Mouse (Mus musculus) adrenal gland, postnatal 25 days (tissue): ENCODE data around the gene Olfr1309. TPM values are rescaled to one million over a fixed set of nuclear protein-coding genes. Genes with fewer than 3 reads are reported as not detected.
"Not testable (repeated sequence)": the region's sequence is repeated elsewhere in the genome, so short reads cannot be mapped to it uniquely, and the experiment has no call there.

ENCODE experiments used
- DNase-seq: peaks from one replicate; pipeline ENCODE4 v3.0.0; 2021; ENCODE audit warnings: mixed read lengths
- long read RNA-seq: library from polyadenylated mRNA; stranded (forward); transcript quantifications from one replicate; pipeline ENCODE4 v2.0.0, GENCODE M21; 2021
- total RNA-seq: library from RNA; stranded (reverse); gene quantifications from 2 replicates; pipeline ENCODE4 v1.2.3, GENCODE M21; 2021

The Olfr1309 gene
- total RNA-seq = not detected in 2 replicates
- long read RNA-seq = 0 reads

GRCm38 (mm10) chr2:111990181-111990580, at the start of gene Olfr1309:
Gene Olfr1309 (minus strand): TSS chr2:111990281.
- DNase-seq = no peak

GRCm38 (mm10) chr2:112026971-112027370, 36.9 kb upstream of the Olfr1309 start:
- DNase-seq = not testable (repeated sequence)

- no peak for DNase-seq
Measured at GRCm38 (mm10) chr2:112024312-112024711, 34.2 kb upstream of the Olfr1309 start, which contains the start of gene Olfr1311. Gene Olfr1311 (minus strand): TSS chr2:112024412.

GRCm38 (mm10) chr2:112014900-112015299, 24.8 kb upstream of the Olfr1309 start:
- DNase-seq = no peak

- no peak for DNase-seq
Measured at GRCm38 (mm10) chr2:112012608-112013007, 22.5 kb upstream of the Olfr1309 start, which contains the start of gene Olfr1310. Gene Olfr1310 (minus strand): TSS chr2:112012708.

GRCm38 (mm10) chr2:111964844-111965243, 25.2 kb downstream of the Olfr1309 start, which contains the start of gene Olfr1308:
Gene Olfr1308 (minus strand): TSS chr2:111964944.
- no peak for DNase-seq

- no peak for DNase-seq
Measured at GRCm38 (mm10) chr2:111949340-111949739, 40.7 kb downstream of the Olfr1309 start, which contains the start of gene Olfr1307. Gene Olfr1307 (minus strand): TSS chr2:111949440.

Other genes with a start within 250 kb of the Olfr1309 start
- gene Olfr1301, start 239.3 kb downstream of the Olfr1309 start, total RNA-seq = not detected in 2 replicates
- gene Olfr1302, start 212.9 kb downstream of the Olfr1309 start, total RNA-seq = not detected in 2 replicates
- not detected in 2 replicates for gene Olfr1303, start 169.9 kb downstream of the Olfr1309 start, total RNA-seq
- not detected in 2 replicates for gene Olfr1305, start 113.1 kb downstream of the Olfr1309 start, total RNA-seq
- gene Olfr1306, start 74.0 kb downstream of the Olfr1309 start, total RNA-seq = not detected in 2 replicates
- not detected in 2 replicates for gene Olfr1307, start 40.8 kb downstream of the Olfr1309 start, total RNA-seq
- gene Olfr1308, start 25.3 kb downstream of the Olfr1309 start, total RNA-seq = not detected in 2 replicates
- not detected in 2 replicates for gene Olfr1310, start 22.4 kb upstream of the Olfr1309 start, total RNA-seq
- gene Olfr1311, start 34.1 kb upstream of the Olfr1309 start, total RNA-seq = not detected in 2 replicates
- gene Olfr1312, start 60.0 kb upstream of the Olfr1309 start, total RNA-seq = not detected in 2 replicates
- not detected in 2 replicates for gene Olfr1313, start 87.6 kb upstream of the Olfr1309 start, total RNA-seq
- gene Olfr1314, start 106.5 kb upstream of the Olfr1309 start, total RNA-seq = not detected in 2 replicates
- not detected in 2 replicates for gene Olfr1315-ps1, start 125.2 kb upstream of the Olfr1309 start, total RNA-seq
- gene Olfr1316, start 144.7 kb upstream of the Olfr1309 start, total RNA-seq = not detected in 2 replicates
- gene Olfr1317, start 150.0 kb upstream of the Olfr1309 start, total RNA-seq = not detected in 2 replicates
- not detected in 2 replicates for gene Olfr1318, start 163.9 kb upstream of the Olfr1309 start, total RNA-seq
- gene Lpcat4, start 249.2 kb upstream of the Olfr1309 start, total RNA-seq = 6.0 and 10.4 TPM in 2 replicates